Mouse (Mus musculus): ENCODE data around the gene Dlgap4. TPM values are rescaled to one million over a fixed set of nuclear protein-coding genes. Genes with fewer than 3 reads are reported as not detected.

Dlgap4 gene
- polyA plus RNA-seq, 1 experiment from 2014 or later = 56.3 TPM

GRCm38 (mm10) chr2:156686754-156687153 lies 73.2 kb downstream of the Dlgap4 start:
- no peak overlapping the region for H3K4me3 ChIP-seq (replicated peaks)
- no peak overlapping the region for H3K9ac ChIP-seq
- no peaks in the 10 kb centered on the region for H3K4me1 ChIP-seq
- WGBS = 66% methylated on average over 4 of the region's 4 CpGs
- no peaks in the 10 kb centered on the region for H3K27me3 ChIP-seq (replicated peaks)
- ATAC-seq (ENCODE audit: insufficient read depth, low FRiP score, low read depth) = no peak
- no peak overlapping the region for H3K27ac ChIP-seq
- H3K36me3 ChIP-seq = no peaks in the 10 kb centered on the region
- no peaks in the 10 kb centered on the region for H3K9me3 ChIP-seq
- H3K4me2 ChIP-seq = no peak overlapping the region

GRCm38 (mm10) chr2:156688604-156689003 lies 75.1 kb downstream of the Dlgap4 start:
- no peaks in the 10 kb centered on the region for H3K4me1 ChIP-seq
- 4% methylated on average over 14 of the region's 14 CpGs for WGBS
- no peak for ATAC-seq (ENCODE audit: insufficient read depth, low FRiP score, low read depth)

GRCm38 (mm10) chr2:156690833-156691232 lies 77.3 kb downstream of the Dlgap4 start:
- ATAC-seq (ENCODE audit: insufficient read depth, low FRiP score, low read depth) = no peak
- H3K9me3 ChIP-seq = no peaks in the 10 kb centered on the region
- H3K4me3 ChIP-seq (replicated peaks) = no peak overlapping the region
- no peaks in the 10 kb centered on the region for H3K27me3 ChIP-seq (replicated peaks)
- H3K27ac ChIP-seq = no peak overlapping the region
- no peak overlapping the region for H3K9ac ChIP-seq
- H3K4me1 ChIP-seq = no peaks in the 10 kb centered on the region
- whole genome bisulfite sequencing = 25% methylated on average over 2 of the region's 2 CpGs
- H3K4me2 ChIP-seq = no peak overlapping the region
- H3K36me3 ChIP-seq = no peaks in the 10 kb centered on the region

More at GRCm38 (mm10) chr2:156688604-156689003, 75.1 kb downstream of the Dlgap4 start:
- no peaks in the 10 kb centered on the region for H3K36me3 ChIP-seq
- no peak overlapping the region for H3K27ac ChIP-seq
- no peaks in the 10 kb centered on the region for H3K9me3 ChIP-seq
- no peaks in the 10 kb centered on the region for H3K27me3 ChIP-seq (replicated peaks)
- no peak overlapping the region for H3K9ac ChIP-seq
- H3K4me3 ChIP-seq (replicated peaks) = no peak overlapping the region
- H3K4me2 ChIP-seq = no peak overlapping the region

- H3K4me1 ChIP-seq = no peaks in the 10 kb centered on the region
- no peak for ATAC-seq (ENCODE audit: insufficient read depth, low FRiP score, low read depth)
- no peaks in the 10 kb centered on the region for H3K36me3 ChIP-seq
- H3K4me2 ChIP-seq = no peak overlapping the region
- no peak overlapping the region for H3K27ac ChIP-seq
- H3K9ac ChIP-seq = no peak overlapping the region
- 55% methylated on average over 9 of the region's 9 CpGs for WGBS
- H3K9me3 ChIP-seq = no peaks in the 10 kb centered on the region
- H3K4me3 ChIP-seq (replicated peaks) = no peak overlapping the region
- H3K27me3 ChIP-seq (replicated peaks) = no peaks in the 10 kb centered on the region
Measured at GRCm38 (mm10) chr2:156691746-156692145, 78.2 kb downstream of the Dlgap4 start.

- WGBS = 53% methylated on average over 11 of the region's 11 CpGs
- Histone ChIP-seq H3K4me1 (no peaks in the 10 kb centered on the region), H3K27me3 (replicated peaks) (no peaks in the 10 kb centered on the region), H3K9me3 (no peaks in the 10 kb centered on the region), H3K4me2 (no peak overlapping the region), H3K4me3 (replicated peaks) (no peak overlapping the region), H3K27ac (no peak overlapping the region), H3K9ac (no peak overlapping the region), H3K36me3 (no peaks in the 10 kb centered on the region)
- no peak for ATAC-seq (ENCODE audit: insufficient read depth, low FRiP score, low read depth)
Measured at GRCm38 (mm10) chr2:156693241-156693807, 79.8 kb downstream of the Dlgap4 start.

GRCm38 (mm10) chr2:156697261-156697660 lies 83.8 kb downstream of the Dlgap4 start:
- Histone ChIP-seq H3K27me3 (replicated peaks) (no peaks in the 10 kb centered on the region), H3K4me1 (no peaks in the 10 kb centered on the region), H3K9me3 (no peaks in the 10 kb centered on the region), H3K4me3 (replicated peaks) (no peak overlapping the region), H3K36me3 (no peaks in the 10 kb centered on the region), H3K27ac (no peak overlapping the region), H3K9ac (no peak overlapping the region), H3K4me2 (no peak overlapping the region)
- 87% methylated on average over 8 of the region's 8 CpGs for WGBS
- no peak for ATAC-seq (ENCODE audit: insufficient read depth, low FRiP score, low read depth)

- H3K27ac ChIP-seq = no peak overlapping the region
- H3K4me1 ChIP-seq = no peaks in the 10 kb centered on the region
- no peak overlapping the region for H3K4me3 ChIP-seq (replicated peaks)
- WGBS = 71% methylated on average over 9 of the region's 9 CpGs
- no peak overlapping the region for H3K4me2 ChIP-seq
- no peaks in the 10 kb centered on the region for H3K9me3 ChIP-seq
- no peaks in the 10 kb centered on the region for H3K36me3 ChIP-seq
- ATAC-seq (ENCODE audit: insufficient read depth, low FRiP score, low read depth) = no peak
- no peaks in the 10 kb centered on the region for H3K27me3 ChIP-seq (replicated peaks)
- no peak overlapping the region for H3K9ac ChIP-seq
Measured at GRCm38 (mm10) chr2:156698168-156698567, 84.7 kb downstream of the Dlgap4 start.

GRCm38 (mm10) chr2:156705473-156705872 lies 92.0 kb downstream of the Dlgap4 start:
- no peak for ATAC-seq (ENCODE audit: insufficient read depth, low FRiP score, low read depth)
- Histone ChIP-seq H3K36me3 (no peaks in the 10 kb centered on the region), H3K27ac (no peak overlapping the region), H3K4me1 (no peaks in the 10 kb centered on the region), H3K4me3 (replicated peaks) (no peak overlapping the region), H3K9me3 (no peaks in the 10 kb centered on the region), H3K4me2 (no peak overlapping the region), H3K27me3 (replicated peaks) (no peaks in the 10 kb centered on the region), H3K9ac (no peak overlapping the region)
- WGBS = 22% methylated on average over 6 of the region's 6 CpGs

GRCm38 (mm10) chr2:156716683-156717082 lies 103.2 kb downstream of the Dlgap4 start:
- peaks cover 28% of the 10 kb centered on the region for H3K4me1 ChIP-seq
- H3K4me3 ChIP-seq (replicated peaks) = no peak overlapping the region
- no peaks in the 10 kb centered on the region for H3K9me3 ChIP-seq
- ATAC-seq (ENCODE audit: insufficient read depth, low FRiP score, low read depth) = no peak
- no peak overlapping the region for H3K4me2 ChIP-seq
- no peaks in the 10 kb centered on the region for H3K27me3 ChIP-seq (replicated peaks)
- no peaks in the 10 kb centered on the region for H3K36me3 ChIP-seq
- no peak overlapping the region for H3K9ac ChIP-seq
- 68% methylated on average over 6 of the region's 6 CpGs for WGBS
- H3K27ac ChIP-seq = no peak overlapping the region

GRCm38 (mm10) chr2:156717320-156718281 lies 104.1 kb downstream of the Dlgap4 start:
- Histone ChIP-seq H3K36me3 (no peaks in the 10 kb centered on the region), H3K4me3 (replicated peaks) (peak overlapping the region; percentile 8; the same call in 1 of the 2 replicates), H3K27ac (peak overlapping the region; percentile 69), H3K4me1 (peaks cover 35% of the 10 kb centered on the region), H3K27me3 (replicated peaks) (no peaks in the 10 kb centered on the region), H3K9me3 (no peaks in the 10 kb centered on the region), H3K4me2 (peak overlapping the region; percentile 53), H3K9ac (0 out of 2 replicates have a peak overlapping the region, but pooled peaks have one; percentile 2)
- ATAC-seq (ENCODE audit: insufficient read depth, low FRiP score, low read depth) = no peak
- 19% methylated on average over 17 of the region's 17 CpGs for WGBS

- Histone ChIP-seq H3K9me3 (no peaks in the 10 kb centered on the region), H3K4me3 (replicated peaks) (no peak overlapping the region), H3K27ac (no peak overlapping the region), H3K27me3 (replicated peaks) (no peaks in the 10 kb centered on the region), H3K4me1 (peaks cover 40% of the 10 kb centered on the region), H3K4me2 (no peak overlapping the region), H3K36me3 (no peaks in the 10 kb centered on the region), H3K9ac (no peak overlapping the region)
- ATAC-seq (ENCODE audit: insufficient read depth, low FRiP score, low read depth) = no peak
- 54% methylated on average over 5 of the region's 5 CpGs for WGBS
Measured at GRCm38 (mm10) chr2:156718793-156719192, 105.3 kb downstream of the Dlgap4 start.
